Mouse (Mus musculus): ENCODE results near the gene Tcf7l2. TPM values are rescaled to one million over a fixed set of nuclear protein-coding genes. Genes with fewer than 3 reads are reported as not detected.

Gene Tcf7l2
- polyA plus RNA-seq, 1 experiment from 2014 or later: 57.1 TPM

- Histone ChIP-seq H3K9ac (ENCODE audit: low read depth, low read length) (no peak overlapping the region), H3K27me3 (replicated peaks; ENCODE audit: control insufficient read depth, insufficient read depth, low read length) (no peaks in the 10 kb centered on the region), H3K9me3 (ENCODE audit: control insufficient read depth, low read length) (no peaks in the 10 kb centered on the region), H3K27ac (ENCODE audit: low read length) (no peak overlapping the region), H3K4me1 (ENCODE audit: control insufficient read depth, insufficient read depth, low read length) (no peaks in the 10 kb centered on the region), H3K36me3 (ENCODE audit: control insufficient read depth, insufficient read depth, low read length) (no peaks in the 10 kb centered on the region), H3K4me3 (ENCODE audit: low read length) (no peak overlapping the region), H3K4me2 (ENCODE audit: low read depth, low read length) (no peak overlapping the region)
- WGBS: 90% methylated on average over 6 of the region's 6 CpGs
- ATAC-seq: no peak
Observed at GRCm38 (mm10) chr19:55956745-55957144, 215.1 kb downstream of the Tcf7l2 start.

GRCm38 (mm10) chr19:55964421-55964820 is 222.8 kb downstream of the Tcf7l2 start:
- Histone ChIP-seq H3K4me2 (ENCODE audit: low read depth, low read length) (no peak overlapping the region), H3K9me3 (ENCODE audit: control insufficient read depth, low read length) (no peaks in the 10 kb centered on the region), H3K27ac (ENCODE audit: low read length) (no peak overlapping the region), H3K9ac (ENCODE audit: low read depth, low read length) (no peak overlapping the region), H3K27me3 (replicated peaks; ENCODE audit: control insufficient read depth, insufficient read depth, low read length) (no peaks in the 10 kb centered on the region), H3K4me1 (ENCODE audit: control insufficient read depth, insufficient read depth, low read length) (no peaks in the 10 kb centered on the region), H3K4me3 (ENCODE audit: low read length) (no peak overlapping the region), H3K36me3 (ENCODE audit: control insufficient read depth, insufficient read depth, low read length) (no peaks in the 10 kb centered on the region)
- 93% methylated on average over 3 of the region's 3 CpGs for WGBS
- no peak for ATAC-seq

GRCm38 (mm10) chr19:55966066-55966465 is 224.4 kb downstream of the Tcf7l2 start:
- WGBS: 29% methylated on average over 7 of the region's 7 CpGs
- no peak overlapping the region for H3K4me3 ChIP-seq (ENCODE audit: low read length)
- H3K9ac ChIP-seq (ENCODE audit: low read depth, low read length): no peak overlapping the region
- no peaks in the 10 kb centered on the region for H3K27me3 ChIP-seq (replicated peaks; ENCODE audit: control insufficient read depth, insufficient read depth, low read length)
- no peak overlapping the region for H3K27ac ChIP-seq (ENCODE audit: low read length)
- no peak for ATAC-seq
- H3K4me1 ChIP-seq (ENCODE audit: control insufficient read depth, insufficient read depth, low read length): peaks cover 6% of the 10 kb centered on the region
- H3K9me3 ChIP-seq (ENCODE audit: control insufficient read depth, low read length): no peaks in the 10 kb centered on the region
- H3K4me2 ChIP-seq (ENCODE audit: low read depth, low read length): no peak overlapping the region
- H3K36me3 ChIP-seq (ENCODE audit: control insufficient read depth, insufficient read depth, low read length): no peaks in the 10 kb centered on the region

GRCm38 (mm10) chr19:55969929-55970531 is 228.4 kb downstream of the Tcf7l2 start:
- Histone ChIP-seq H3K36me3 (ENCODE audit: control insufficient read depth, insufficient read depth, low read length) (no peaks in the 10 kb centered on the region), H3K4me1 (ENCODE audit: control insufficient read depth, insufficient read depth, low read length) (peaks cover 6% of the 10 kb centered on the region), H3K9ac (ENCODE audit: low read depth, low read length) (no peak overlapping the region), H3K4me3 (ENCODE audit: low read length) (no peak overlapping the region), H3K4me2 (ENCODE audit: low read depth, low read length) (no peak overlapping the region), H3K27ac (ENCODE audit: low read length) (no peak overlapping the region), H3K9me3 (ENCODE audit: control insufficient read depth, low read length) (no peaks in the 10 kb centered on the region), H3K27me3 (replicated peaks; ENCODE audit: control insufficient read depth, insufficient read depth, low read length) (no peaks in the 10 kb centered on the region)
- 31% methylated on average over 14 of the region's 14 CpGs for whole genome bisulfite sequencing
- ATAC-seq: no peak

GRCm38 (mm10) chr19:55976073-55976472 is 234.5 kb downstream of the Tcf7l2 start:
- no peak for ATAC-seq
- Histone ChIP-seq H3K9ac (ENCODE audit: low read depth, low read length) (no peak overlapping the region), H3K36me3 (ENCODE audit: control insufficient read depth, insufficient read depth, low read length) (peaks cover 3% of the 10 kb centered on the region; the same call in 1 of the 2 replicates), H3K27me3 (replicated peaks; ENCODE audit: control insufficient read depth, insufficient read depth, low read length) (no peaks in the 10 kb centered on the region), H3K27ac (ENCODE audit: low read length) (no peak overlapping the region), H3K4me2 (ENCODE audit: low read depth, low read length) (no peak overlapping the region), H3K4me3 (ENCODE audit: low read length) (no peak overlapping the region), H3K9me3 (ENCODE audit: control insufficient read depth, low read length) (no peaks in the 10 kb centered on the region), H3K4me1 (ENCODE audit: control insufficient read depth, insufficient read depth, low read length) (no peaks in the 10 kb centered on the region)
- WGBS: 88% methylated on average over 9 of the region's 9 CpGs

Measured in intestine, embryonic 16.5 days (tissue).